Mouse (Mus musculus): ENCODE results near the gene Tmem131l. TPM values are rescaled to one million over a fixed set of nuclear protein-coding genes. Genes with fewer than 3 reads are reported as not detected.

The Tmem131l gene
- polyA plus RNA-seq, 1 experiment from 2014 or later, result 9.6 TPM

- H3K27ac ChIP-seq (ENCODE audit: low read depth, low read length), result no peak overlapping the region
- no peaks in the 10 kb centered on the region for H3K4me1 ChIP-seq (replicated peaks; ENCODE audit: control insufficient read depth, insufficient read depth, low read length)
- H3K9me3 ChIP-seq (ENCODE audit: control insufficient read depth), result no peaks in the 10 kb centered on the region
- H3K36me3 ChIP-seq (ENCODE audit: control insufficient read depth, insufficient read depth), result no peaks in the 10 kb centered on the region
- no peak overlapping the region for H3K4me3 ChIP-seq (ENCODE audit: low read depth, low read length)
- no peak overlapping the region for H3K9ac ChIP-seq (ENCODE audit: low read depth, low read length)
- ATAC-seq, result no peak
- TF ChIP-seq CTCF (IDR thresholded peaks at IDR 0.05; ENCODE audit: low read depth), result no peak
- H3K4me2 ChIP-seq (replicated peaks; ENCODE audit: low read depth), result no peak overlapping the region
- no peaks in the 10 kb centered on the region for H3K27me3 ChIP-seq (replicated peaks; ENCODE audit: control insufficient read depth, insufficient read depth, low read length)
- WGBS, result 73% methylated on average over 8 of the region's 8 CpGs
Observed at GRCm38 (mm10) chr3:83947476-83948245, 92.3 kb downstream of the Tmem131l start.

DNA sequence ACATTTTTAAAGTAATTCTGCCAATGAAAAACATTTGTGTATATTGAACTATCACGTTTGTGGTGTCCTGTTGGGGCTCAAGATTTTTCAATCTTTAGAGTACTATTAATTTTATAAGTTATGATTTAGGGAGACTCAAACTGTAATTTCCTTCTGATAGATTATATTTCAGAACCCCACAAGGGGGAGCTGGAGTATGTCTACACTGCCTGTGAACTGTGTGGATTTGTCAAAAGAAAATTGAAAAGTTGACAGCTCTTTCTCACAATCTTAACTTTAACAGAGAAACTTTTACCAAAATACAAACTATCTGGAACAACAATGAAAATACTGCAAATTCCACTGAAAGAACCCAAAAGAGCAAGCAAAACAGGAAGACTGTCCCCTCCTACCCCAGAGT lies 93.1 kb downstream of the Tmem131l start:
- no peak overlapping the region for H3K4me2 ChIP-seq (replicated peaks; ENCODE audit: low read depth)
- H3K36me3 ChIP-seq (ENCODE audit: control insufficient read depth, insufficient read depth), result no peaks in the 10 kb centered on the region
- TF ChIP-seq CTCF (IDR thresholded peaks at IDR 0.05; ENCODE audit: low read depth), result peak; percentile 68
- WGBS, result 48% methylated on average over 1 of the region's 1 CpGs
- H3K4me3 ChIP-seq (ENCODE audit: low read depth, low read length), result no peak overlapping the region
- ATAC-seq, result no peak
- H3K4me1 ChIP-seq (replicated peaks; ENCODE audit: control insufficient read depth, insufficient read depth, low read length), result no peaks in the 10 kb centered on the region
- no peak overlapping the region for H3K9ac ChIP-seq (ENCODE audit: low read depth, low read length)
- H3K9me3 ChIP-seq (ENCODE audit: control insufficient read depth), result no peaks in the 10 kb centered on the region
- H3K27ac ChIP-seq (ENCODE audit: low read depth, low read length), result no peak overlapping the region
- no peaks in the 10 kb centered on the region for H3K27me3 ChIP-seq (replicated peaks; ENCODE audit: control insufficient read depth, insufficient read depth, low read length)

DNA sequence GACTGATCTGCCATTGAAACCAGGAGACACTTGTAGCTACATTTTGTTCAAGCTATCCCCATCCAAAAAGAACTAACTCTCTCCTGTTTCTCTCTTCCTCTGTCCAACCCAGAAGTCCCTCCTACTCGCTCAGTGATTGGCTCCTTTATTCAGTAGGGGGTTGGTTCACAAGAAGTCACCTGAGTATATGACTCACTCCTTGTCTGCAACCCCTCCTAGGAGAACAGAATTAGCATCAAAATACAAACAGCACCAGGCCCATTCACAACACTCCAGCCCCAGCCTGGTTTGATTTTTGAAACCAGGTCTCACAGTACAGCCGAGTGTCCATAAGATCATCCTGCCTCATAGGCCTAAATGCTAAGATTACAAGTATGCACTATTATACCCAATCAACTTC lies 96.3 kb downstream of the Tmem131l start:
- TF ChIP-seq CTCF (IDR thresholded peaks at IDR 0.05; ENCODE audit: low read depth), result no peak
- no peaks in the 10 kb centered on the region for H3K27me3 ChIP-seq (replicated peaks; ENCODE audit: control insufficient read depth, insufficient read depth, low read length)
- no peak overlapping the region for H3K4me3 ChIP-seq (ENCODE audit: low read depth, low read length)
- no peaks in the 10 kb centered on the region for H3K4me1 ChIP-seq (replicated peaks; ENCODE audit: control insufficient read depth, insufficient read depth, low read length)
- peaks cover 4% of the 10 kb centered on the region; the same call in 1 of the 2 replicates for H3K36me3 ChIP-seq (ENCODE audit: control insufficient read depth, insufficient read depth)
- no peak overlapping the region for H3K27ac ChIP-seq (ENCODE audit: low read depth, low read length)
- no peak overlapping the region for H3K9ac ChIP-seq (ENCODE audit: low read depth, low read length)
- no peaks in the 10 kb centered on the region for H3K9me3 ChIP-seq (ENCODE audit: control insufficient read depth)
- ATAC-seq, result no peak
- 95% methylated on average over 2 of the region's 2 CpGs for whole genome bisulfite sequencing
- no peak overlapping the region for H3K4me2 ChIP-seq (replicated peaks; ENCODE audit: low read depth)

- Histone ChIP-seq H3K9ac (ENCODE audit: low read depth, low read length) (no peak overlapping the region), H3K9me3 (ENCODE audit: control insufficient read depth) (no peaks in the 10 kb centered on the region), H3K4me3 (ENCODE audit: low read depth, low read length) (no peak overlapping the region), H3K27me3 (replicated peaks; ENCODE audit: control insufficient read depth, insufficient read depth, low read length) (no peaks in the 10 kb centered on the region), H3K36me3 (ENCODE audit: control insufficient read depth, insufficient read depth) (peaks cover 4% of the 10 kb centered on the region; the same call in 1 of the 2 replicates), H3K4me2 (replicated peaks; ENCODE audit: low read depth) (no peak overlapping the region), H3K4me1 (replicated peaks; ENCODE audit: control insufficient read depth, insufficient read depth, low read length) (no peaks in the 10 kb centered on the region), H3K27ac (ENCODE audit: low read depth, low read length) (no peak overlapping the region)
- no peak for TF ChIP-seq CTCF (IDR thresholded peaks at IDR 0.05; ENCODE audit: low read depth)
- ATAC-seq, result no peak
- 82% methylated on average over 4 of the region's 4 CpGs for WGBS
Observed at GRCm38 (mm10) chr3:83943212-83943611, 96.8 kb downstream of the Tmem131l start.

DNA sequence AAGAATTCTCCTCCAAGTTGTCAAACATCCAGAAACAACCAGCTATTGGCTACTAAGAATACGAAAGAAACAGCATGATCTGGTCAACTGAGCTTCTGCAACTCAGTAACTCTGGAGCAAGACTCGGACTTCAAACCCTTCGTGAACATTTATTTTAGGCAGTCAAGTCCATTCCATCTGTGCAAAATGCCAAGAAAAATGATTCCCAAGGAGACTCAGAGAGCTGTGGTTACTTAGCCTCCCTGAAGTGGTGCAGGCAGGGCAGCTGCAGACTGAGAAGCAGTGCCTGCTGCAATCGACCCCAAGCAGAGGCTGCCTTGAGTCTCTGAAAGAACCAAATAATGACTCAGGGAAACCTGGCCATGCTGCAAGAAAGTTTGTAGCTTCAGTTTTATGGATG lies 98.1 kb downstream of the Tmem131l start:
- no peak overlapping the region for H3K9ac ChIP-seq (ENCODE audit: low read depth, low read length)
- H3K9me3 ChIP-seq (ENCODE audit: control insufficient read depth), result no peaks in the 10 kb centered on the region
- 74% methylated on average over 4 of the region's 4 CpGs for WGBS
- H3K36me3 ChIP-seq (ENCODE audit: control insufficient read depth, insufficient read depth), result peaks cover 4% of the 10 kb centered on the region; the same call in 1 of the 2 replicates
- no peak overlapping the region for H3K4me3 ChIP-seq (ENCODE audit: low read depth, low read length)
- no peak for TF ChIP-seq CTCF (IDR thresholded peaks at IDR 0.05; ENCODE audit: low read depth)
- H3K4me2 ChIP-seq (replicated peaks; ENCODE audit: low read depth), result no peak overlapping the region
- no peak for ATAC-seq
- no peaks in the 10 kb centered on the region for H3K27me3 ChIP-seq (replicated peaks; ENCODE audit: control insufficient read depth, insufficient read depth, low read length)
- no peak overlapping the region for H3K27ac ChIP-seq (ENCODE audit: low read depth, low read length)
- no peaks in the 10 kb centered on the region for H3K4me1 ChIP-seq (replicated peaks; ENCODE audit: control insufficient read depth, insufficient read depth, low read length)

GRCm38 (mm10) chr3:83938871-83939270 lies 101.1 kb downstream of the Tmem131l start:
- no peak overlapping the region for H3K27ac ChIP-seq (ENCODE audit: low read depth, low read length)
- TF ChIP-seq CTCF (IDR thresholded peaks at IDR 0.05; ENCODE audit: low read depth), result no peak
- no peak overlapping the region for H3K9ac ChIP-seq (ENCODE audit: low read depth, low read length)
- H3K4me3 ChIP-seq (ENCODE audit: low read depth, low read length), result no peak overlapping the region
- H3K27me3 ChIP-seq (replicated peaks; ENCODE audit: control insufficient read depth, insufficient read depth, low read length), result no peaks in the 10 kb centered on the region
- H3K4me1 ChIP-seq (replicated peaks; ENCODE audit: control insufficient read depth, insufficient read depth, low read length), result no peaks in the 10 kb centered on the region
- ATAC-seq, result no peak
- H3K9me3 ChIP-seq (ENCODE audit: control insufficient read depth), result no peaks in the 10 kb centered on the region
- H3K4me2 ChIP-seq (replicated peaks; ENCODE audit: low read depth), result no peak overlapping the region
- WGBS, result 58% methylated on average over 5 of the region's 5 CpGs
- peaks cover 4% of the 10 kb centered on the region; the same call in 1 of the 2 replicates for H3K36me3 ChIP-seq (ENCODE audit: control insufficient read depth, insufficient read depth)

All from intestine, postnatal 0 days (tissue).